Mouse (Mus musculus): Measurements from ENCODE around the gene Hyal1. TPM values are rescaled to one million over a fixed set of nuclear protein-coding genes. Genes with fewer than 3 reads are reported as not detected.
A peak's percentile ranks its signal among the peaks of the same experiment; 100 is the strongest.

Gene Hyal1
- polyA plus RNA-seq, 1 experiment from 2014 or later: 5.0 TPM

GRCm38 (mm10) chr9:107620954-107621353, 44.2 kb downstream of the Hyal1 start:
- ATAC-seq (replicated peaks; ENCODE audit: low FRiP score, low read depth) (no peak), DNase-seq (ENCODE audit: low spot score) (no peak)
- Histone ChIP-seq H3K9me3 (replicated peaks; ENCODE audit: low read length) (no peaks in the 10 kb centered on the region), H3K27me3 (ENCODE audit: insufficient read depth, low read length) (no peaks in the 10 kb centered on the region), H3K4me2 (ENCODE audit: low read length) (no peak overlapping the region), H3K27ac (peak overlapping the region; percentile 6; the same call in 1 of the 2 replicates), H3K9ac (ENCODE audit: low read depth, low read length) (no peak overlapping the region), H3K4me3 (replicated peaks; ENCODE audit: low read depth, low read length) (no peak overlapping the region), H3K4me1 (replicated peaks; ENCODE audit: insufficient read depth, low read length) (peaks cover 23% of the 10 kb centered on the region; the same call in 1 of the 2 replicates), H3K36me3 (ENCODE audit: insufficient read depth, low read length) (peaks cover 35% of the 10 kb centered on the region)
- TF ChIP-seq CTCF (IDR thresholded peaks at IDR 0.05; ENCODE audit: low read depth): no peak

GRCm38 (mm10) chr9:107624539-107624938, 47.8 kb downstream of the Hyal1 start:
- H3K27ac ChIP-seq: peak overlapping the region; percentile 77

GRCm38 (mm10) chr9:107624951-107625350, 48.2 kb downstream of the Hyal1 start:
- Histone ChIP-seq H3K27me3 (ENCODE audit: insufficient read depth, low read length) (no peaks in the 10 kb centered on the region), H3K4me2 (ENCODE audit: low read length) (no peak overlapping the region), H3K9me3 (replicated peaks; ENCODE audit: low read length) (no peaks in the 10 kb centered on the region), H3K27ac (peak overlapping the region; percentile 67), H3K4me3 (replicated peaks; ENCODE audit: low read depth, low read length) (no peak overlapping the region), H3K36me3 (ENCODE audit: insufficient read depth, low read length) (peaks cover 10% of the 10 kb centered on the region), H3K4me1 (replicated peaks; ENCODE audit: insufficient read depth, low read length) (peaks cover 41% of the 10 kb centered on the region), H3K9ac (ENCODE audit: low read depth, low read length) (peak overlapping the region; percentile 14; the same call in 1 of the 2 replicates)
- WGBS: 70% methylated on average over 3 of the region's 3 CpGs
- no peak for TF ChIP-seq CTCF (IDR thresholded peaks at IDR 0.05; ENCODE audit: low read depth)
- DNase-seq (ENCODE audit: low spot score) (no peak), ATAC-seq (replicated peaks; ENCODE audit: low FRiP score, low read depth) (no peak)

More at GRCm38 (mm10) chr9:107624539-107624938, 47.8 kb downstream of the Hyal1 start:
- Histone ChIP-seq H3K4me3 (replicated peaks; ENCODE audit: low read depth, low read length) (no peak overlapping the region), H3K9ac (ENCODE audit: low read depth, low read length) (peak overlapping the region; percentile 14; the same call in 1 of the 2 replicates), H3K4me1 (replicated peaks; ENCODE audit: insufficient read depth, low read length) (peaks cover 41% of the 10 kb centered on the region), H3K36me3 (ENCODE audit: insufficient read depth, low read length) (peaks cover 14% of the 10 kb centered on the region), H3K27me3 (ENCODE audit: insufficient read depth, low read length) (no peaks in the 10 kb centered on the region), H3K4me2 (ENCODE audit: low read length) (no peak overlapping the region), H3K9me3 (replicated peaks; ENCODE audit: low read length) (no peaks in the 10 kb centered on the region)
- ATAC-seq (replicated peaks; ENCODE audit: low FRiP score, low read depth): no peak
- peak; percentile 63 for DNase-seq (ENCODE audit: low spot score)
- no peak for TF ChIP-seq CTCF (IDR thresholded peaks at IDR 0.05; ENCODE audit: low read depth)
- WGBS: 62% methylated on average over 5 of the region's 5 CpGs

- Histone ChIP-seq H3K27ac (peak overlapping the region; percentile 67; the same call in 1 of the 2 replicates), H3K4me3 (replicated peaks; ENCODE audit: low read depth, low read length) (no peak overlapping the region), H3K9ac (ENCODE audit: low read depth, low read length) (no peak overlapping the region), H3K36me3 (ENCODE audit: insufficient read depth, low read length) (0 out of 2 replicates have a peak, but pooled peaks cover 4% of the 10 kb centered on the region), H3K9me3 (replicated peaks; ENCODE audit: low read length) (no peaks in the 10 kb centered on the region), H3K4me2 (ENCODE audit: low read length) (no peak overlapping the region), H3K27me3 (ENCODE audit: insufficient read depth, low read length) (no peaks in the 10 kb centered on the region), H3K4me1 (replicated peaks; ENCODE audit: insufficient read depth, low read length) (peaks cover 46% of the 10 kb centered on the region)
- TF ChIP-seq CTCF (IDR thresholded peaks at IDR 0.05; ENCODE audit: low read depth): peak; percentile 48; the same call in 1 of the 2 replicates
- DNase-seq (ENCODE audit: low spot score) (no peak), ATAC-seq (replicated peaks; ENCODE audit: low FRiP score, low read depth) (no peak)
- WGBS: 90% methylated on average over 12 of the region's 12 CpGs
Measured at GRCm38 (mm10) chr9:107625351-107626128, 48.8 kb downstream of the Hyal1 start.

- H3K27me3 ChIP-seq (ENCODE audit: insufficient read depth, low read length): no peaks in the 10 kb centered on the region
- H3K27ac ChIP-seq: peak overlapping the region; percentile 70
- peak overlapping the region; percentile 20; the same call in 1 of the 2 replicates for H3K9ac ChIP-seq (ENCODE audit: low read depth, low read length)
- peak overlapping the region; percentile 40 for H3K4me2 ChIP-seq (ENCODE audit: low read length)
- ATAC-seq (replicated peaks; ENCODE audit: low FRiP score, low read depth) (peak; percentile 14; the same call in 1 of the 2 replicates), DNase-seq (ENCODE audit: low spot score) (no peak)
- WGBS: 33% methylated on average over 15 of the region's 15 CpGs
- H3K4me3 ChIP-seq (replicated peaks; ENCODE audit: low read depth, low read length): no peak overlapping the region
- TF ChIP-seq CTCF (IDR thresholded peaks at IDR 0.05; ENCODE audit: low read depth): no peak
- H3K36me3 ChIP-seq (ENCODE audit: insufficient read depth, low read length): 0 out of 2 replicates have a peak, but pooled peaks cover 4% of the 10 kb centered on the region
- H3K4me1 ChIP-seq (replicated peaks; ENCODE audit: insufficient read depth, low read length): peaks cover 49% of the 10 kb centered on the region
- H3K9me3 ChIP-seq (replicated peaks; ENCODE audit: low read length): no peaks in the 10 kb centered on the region
Measured at GRCm38 (mm10) chr9:107626158-107626843, 49.6 kb downstream of the Hyal1 start.

- Histone ChIP-seq H3K4me2 (ENCODE audit: low read length) (peak overlapping the region; percentile 40), H3K4me3 (replicated peaks; ENCODE audit: low read depth, low read length) (no peak overlapping the region), H3K27ac (peak overlapping the region; percentile 92), H3K27me3 (ENCODE audit: insufficient read depth, low read length) (no peaks in the 10 kb centered on the region), H3K9ac (ENCODE audit: low read depth, low read length) (peak overlapping the region; percentile 41), H3K36me3 (ENCODE audit: insufficient read depth, low read length) (0 out of 2 replicates have a peak, but pooled peaks cover 4% of the 10 kb centered on the region), H3K4me1 (replicated peaks; ENCODE audit: insufficient read depth, low read length) (peaks cover 53% of the 10 kb centered on the region), H3K9me3 (replicated peaks; ENCODE audit: low read length) (no peaks in the 10 kb centered on the region)
- peak; percentile 96 for TF ChIP-seq CTCF (IDR thresholded peaks at IDR 0.05; ENCODE audit: low read depth)
- WGBS: 6% methylated on average over 2 of the region's 2 CpGs
- DNase-seq (ENCODE audit: low spot score) (peak; percentile 94), ATAC-seq (replicated peaks; ENCODE audit: low FRiP score, low read depth) (peak; percentile 64)
Measured at GRCm38 (mm10) chr9:107626844-107627277, 50.1 kb downstream of the Hyal1 start.
